Mouse (Mus musculus) MEL (cell line): ENCODE measurements at regions not wholly inside any gene's neighbourhood (a gene's known extent, or its start where the extent isn't known, plus 50 kb on each side); places are given as distances from the start of the nearest gene placed in this dataset.

ENCODE experiments used
- BHLHE40 ChIP-seq: IDR thresholded peaks from 2 replicates; pipeline ENCODE4 v1.6.1; 2012; ENCODE audit warnings: low read depth, mild to moderate bottlenecking, inconsistent platforms, low read length, improper control_type of control experiment, borderline replicate concordance
- CTCF ChIP-seq, 3 experiments: IDR thresholded peaks in 2 of 3; conservative IDR thresholded peaks in 1 of 3; 2 replicates each; pipeline ENCODE4 v1.5.1; 2011 to 2012; ENCODE audit warnings: low read length in 3 of 3, low read depth in 2 of 3, mild to moderate bottlenecking in 2 of 3, improper control_type of control experiment in 1 of 3, inconsistent platforms in 1 of 3, mixed read lengths in 1 of 3, moderate library complexity in 1 of 3; ENCODE audit not compliant: control insufficient read depth in 1 of 3, insufficient read depth in 1 of 3, poor library complexity in 1 of 3, severe bottlenecking in 1 of 3
- ELF1 ChIP-seq: IDR thresholded peaks from 2 replicates; pipeline ENCODE4 v1.6.1; 2014; ENCODE audit warnings: low read depth, mild to moderate bottlenecking, inconsistent platforms, low read length, improper control_type of control experiment, moderate library complexity
- EP300 ChIP-seq, 2 experiments: IDR thresholded peaks; 2 replicates each; pipeline ENCODE4 v1.6.1; 2011; ENCODE audit warnings: improper control_type of control experiment in 2 of 2, low read length in 2 of 2, low read depth in 1 of 2, mild to moderate bottlenecking in 1 of 2
- HCFC1 ChIP-seq: IDR thresholded peaks from 2 replicates; pipeline ENCODE4 v1.6.1; 2012; ENCODE audit warnings: low read depth, mild to moderate bottlenecking, inconsistent platforms, low read length, improper control_type of control experiment, moderate library complexity
- JUND ChIP-seq: IDR thresholded peaks from 2 replicates; pipeline ENCODE4 v1.6.1; 2011; ENCODE audit warnings: low read depth, mild to moderate bottlenecking, improper control_type of control experiment, low read length
- NELFE ChIP-seq: IDR thresholded peaks from 2 replicates; pipeline ENCODE4 v1.6.1; 2011; ENCODE audit warnings: low read depth, low read length, improper control_type of control experiment
- POLR2A ChIP-seq, 2 experiments: IDR thresholded peaks; 2 replicates each; pipeline ENCODE4 v1.6.1; 2011 to 2012; ENCODE audit warnings: low read length in 2 of 2, mild to moderate bottlenecking in 2 of 2, control low read depth in 1 of 2, improper control_type of control experiment in 1 of 2, low read depth in 1 of 2, moderate library complexity in 1 of 2; ENCODE audit not compliant: control insufficient read depth in 1 of 2, insufficient read depth in 1 of 2, poor library complexity in 1 of 2
- TBP ChIP-seq: IDR thresholded peaks from 2 replicates; pipeline ENCODE4 v1.8.0; 2011; ENCODE audit warnings: low read depth, low read length, improper control_type of control experiment
- USF1 ChIP-seq: IDR thresholded peaks from 2 replicates; pipeline ENCODE4 v1.6.1; 2014; ENCODE audit warnings: low read depth, mild to moderate bottlenecking, inconsistent platforms, low read length, improper control_type of control experiment, moderate library complexity
- USF2 ChIP-seq, 2 experiments: IDR thresholded peaks; 2 replicates each; pipeline ENCODE4 v1.6.1; 2011 to 2012; ENCODE audit warnings: improper control_type of control experiment in 2 of 2, low read length in 2 of 2, borderline replicate concordance in 1 of 2, inconsistent platforms in 1 of 2, low read depth in 1 of 2, mild to moderate bottlenecking in 1 of 2; ENCODE audit not compliant: insufficient read depth in 1 of 2

GRCm38 (mm10) chr12:98050500-98050899 lies 208.8 kb downstream of the Galc start:
- TF ChIP-seq JUND (no peak), CTCF (IDR thresholded peaks at IDR 0.05 in 2 of 3, conservative IDR thresholded peaks at IDR 0.05 in 1 of 3; ENCODE audit: control insufficient read depth in 1 of 3, insufficient read depth in 1 of 3, low read depth in 2 of 3, low read length in 3 of 3, poor library complexity in 1 of 3, severe bottlenecking in 1 of 3) (no peak), TBP (no peak), EP300 (IDR thresholded peaks at IDR 0.05; ENCODE audit: low read depth in 1 of 2, low read length in 2 of 2) (no peak), HCFC1 (no peak), USF2 (IDR thresholded peaks at IDR 0.05; ENCODE audit: borderline replicate concordance in 1 of 2, insufficient read depth in 1 of 2, low read depth in 1 of 2, low read length in 2 of 2) (no peak), ELF1 (no peak), BHLHE40 (no peak), USF1 (no peak), POLR2A (IDR thresholded peaks at IDR 0.05; ENCODE audit: control insufficient read depth in 1 of 2, insufficient read depth in 1 of 2, low read depth in 1 of 2, low read length in 2 of 2, poor library complexity in 1 of 2) (no peak), NELFE (no peak)
